Mouse (Mus musculus): ENCODE data around the gene Mmaa.

- TF ChIP-seq GATA1 (IDR thresholded peaks at IDR 0.05; ENCODE audit: low read length) (no peak), TAL1 (IDR thresholded peaks at IDR 0.05; ENCODE audit: low read length) (no peak)
These were observed 28.4 kb upstream of the Mmaa start for GRCm38 (mm10) chr8:79323121-79323520.

Measured in erythroblast, embryonic 14.5 days (primary cell).